Mouse (Mus musculus): ENCODE results near the gene Ola1. TPM values are rescaled to one million over a fixed set of nuclear protein-coding genes. Genes with fewer than 3 reads are reported as not detected.

Ola1 gene
- polyA plus RNA-seq, 1 experiment from 2014 or later: 91.9 TPM

GRCm38 (mm10) chr2:73053791-73054490 lies 164.8 kb downstream of the Ola1 start:
- no peaks in the 10 kb centered on the region for H3K4me1 ChIP-seq (ENCODE audit: control insufficient read depth, insufficient read depth, low read length)
- DNase-seq: no peak
- no peaks in the 10 kb centered on the region for H3K36me3 ChIP-seq (ENCODE audit: control insufficient read depth, insufficient read depth, low read length)
- H3K27me3 ChIP-seq (ENCODE audit: control insufficient read depth, insufficient read depth, low read length): no peaks in the 10 kb centered on the region
- 91% methylated on average over 9 of the region's 9 CpGs for WGBS
- no peaks in the 10 kb centered on the region for H3K9me3 ChIP-seq (ENCODE audit: control insufficient read depth, low read length)
- H3K4me3 ChIP-seq (replicated peaks; ENCODE audit: low read depth, low read length): no peak overlapping the region
- no peak overlapping the region for H3K27ac ChIP-seq (replicated peaks; ENCODE audit: low read depth, low read length)
- H3K4me2 ChIP-seq (ENCODE audit: low read length): no peak overlapping the region
- H3K9ac ChIP-seq (replicated peaks; ENCODE audit: low read length): no peak overlapping the region
- ATAC-seq (ENCODE audit: low FRiP score, low TSS enrichment): no peak

GRCm38 (mm10) chr2:73050401-73050800 lies 168.3 kb downstream of the Ola1 start:
- no peak overlapping the region for H3K4me2 ChIP-seq (ENCODE audit: low read length)
- WGBS: 92% methylated on average over 8 of the region's 8 CpGs
- DNase-seq: no peak

DNA sequence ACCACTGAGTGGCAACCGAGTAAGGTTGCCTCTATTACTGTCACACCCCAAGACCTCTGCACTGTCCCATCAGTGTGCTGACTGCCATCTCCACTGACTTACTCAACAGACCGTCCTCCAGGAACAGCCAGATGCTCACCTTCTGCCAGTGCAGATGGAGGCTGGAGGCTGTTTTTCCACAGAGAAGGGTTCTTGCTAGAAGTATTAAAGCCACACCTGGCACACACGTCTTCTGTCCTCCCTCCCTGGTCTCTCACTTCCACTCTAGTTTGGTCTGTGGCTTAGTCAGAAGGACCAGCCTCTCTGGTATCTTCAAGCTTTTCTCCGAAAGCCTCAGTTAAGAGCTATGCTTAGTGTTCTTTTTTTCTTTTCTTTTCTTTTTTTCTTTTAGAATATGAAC lies 168.7 kb downstream of the Ola1 start:
- H3K9ac ChIP-seq (replicated peaks; ENCODE audit: low read length): no peak overlapping the region
- no peaks in the 10 kb centered on the region for H3K36me3 ChIP-seq (ENCODE audit: control insufficient read depth, insufficient read depth, low read length)
- 91% methylated on average over 4 of the region's 4 CpGs for WGBS
- H3K9me3 ChIP-seq (ENCODE audit: control insufficient read depth, low read length): no peaks in the 10 kb centered on the region
- no peak overlapping the region for H3K4me3 ChIP-seq (replicated peaks; ENCODE audit: low read depth, low read length)
- ATAC-seq (ENCODE audit: low FRiP score, low TSS enrichment) (no peak), DNase-seq (no peak)
- no peaks in the 10 kb centered on the region for H3K4me1 ChIP-seq (ENCODE audit: control insufficient read depth, insufficient read depth, low read length)
- H3K4me2 ChIP-seq (ENCODE audit: low read length): no peak overlapping the region
- H3K27me3 ChIP-seq (ENCODE audit: control insufficient read depth, insufficient read depth, low read length): no peaks in the 10 kb centered on the region
- no peak overlapping the region for H3K27ac ChIP-seq (replicated peaks; ENCODE audit: low read depth, low read length)

More at GRCm38 (mm10) chr2:73050401-73050800, 168.3 kb downstream of the Ola1 start:
- Histone ChIP-seq H3K4me1 (ENCODE audit: control insufficient read depth, insufficient read depth, low read length) (no peaks in the 10 kb centered on the region), H3K27me3 (ENCODE audit: control insufficient read depth, insufficient read depth, low read length) (no peaks in the 10 kb centered on the region), H3K9me3 (ENCODE audit: control insufficient read depth, low read length) (no peaks in the 10 kb centered on the region), H3K36me3 (ENCODE audit: control insufficient read depth, insufficient read depth, low read length) (no peaks in the 10 kb centered on the region), H3K9ac (replicated peaks; ENCODE audit: low read length) (no peak overlapping the region), H3K4me3 (replicated peaks; ENCODE audit: low read depth, low read length) (no peak overlapping the region), H3K27ac (replicated peaks; ENCODE audit: low read depth, low read length) (no peak overlapping the region)
- no peak for ATAC-seq (ENCODE audit: low FRiP score, low TSS enrichment)

- no peaks in the 10 kb centered on the region for H3K36me3 ChIP-seq (ENCODE audit: control insufficient read depth, insufficient read depth, low read length)
- no peak overlapping the region for H3K27ac ChIP-seq (replicated peaks; ENCODE audit: low read depth, low read length)
- ATAC-seq (ENCODE audit: low FRiP score, low TSS enrichment) (no peak), DNase-seq (no peak)
- H3K4me3 ChIP-seq (replicated peaks; ENCODE audit: low read depth, low read length): no peak overlapping the region
- H3K4me1 ChIP-seq (ENCODE audit: control insufficient read depth, insufficient read depth, low read length): no peaks in the 10 kb centered on the region
- H3K4me2 ChIP-seq (ENCODE audit: low read length): no peak overlapping the region
- H3K27me3 ChIP-seq (ENCODE audit: control insufficient read depth, insufficient read depth, low read length): no peaks in the 10 kb centered on the region
- H3K9me3 ChIP-seq (ENCODE audit: control insufficient read depth, low read length): no peaks in the 10 kb centered on the region
- WGBS: 68% methylated on average over 6 of the region's 6 CpGs
- no peak overlapping the region for H3K9ac ChIP-seq (replicated peaks; ENCODE audit: low read length)
Measured at GRCm38 (mm10) chr2:73049001-73049684, 169.6 kb downstream of the Ola1 start.

DNA sequence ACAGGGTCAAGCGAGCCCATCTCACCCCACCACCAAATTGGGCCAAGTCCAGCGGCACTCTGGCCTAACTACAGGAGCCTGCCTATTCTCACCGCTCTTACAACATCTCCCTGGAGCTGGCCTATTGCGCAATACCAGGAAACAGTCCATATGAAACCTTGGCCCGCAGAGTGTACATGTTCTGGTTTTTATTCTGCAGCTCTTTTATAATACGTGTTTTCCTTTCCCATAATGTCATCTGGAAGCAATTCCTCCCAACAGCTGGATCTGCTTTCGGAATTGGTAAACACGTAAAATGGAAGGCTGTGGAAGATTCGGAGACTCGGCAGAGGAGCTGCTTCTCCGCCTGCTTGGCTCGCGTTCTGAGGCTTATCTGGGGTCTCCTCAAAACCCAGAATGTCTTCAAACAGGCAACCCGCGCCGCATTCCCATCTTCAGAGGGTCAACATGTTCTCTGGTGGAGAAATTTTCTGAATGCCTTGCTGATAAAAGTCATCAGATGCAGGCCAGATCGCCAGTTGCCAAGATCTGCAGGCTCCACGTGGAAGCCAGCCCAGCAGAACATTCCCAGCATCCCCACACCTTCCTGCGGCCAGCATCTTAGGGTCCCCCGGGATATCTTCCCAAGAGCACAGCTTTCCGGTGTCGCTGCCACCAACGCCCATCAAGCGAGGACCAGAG lies 171.5 kb downstream of the Ola1 start:
- no peak overlapping the region for H3K9ac ChIP-seq (replicated peaks; ENCODE audit: low read length)
- H3K27ac ChIP-seq (replicated peaks; ENCODE audit: low read depth, low read length): no peak overlapping the region
- no peaks in the 10 kb centered on the region for H3K4me1 ChIP-seq (ENCODE audit: control insufficient read depth, insufficient read depth, low read length)
- 90% methylated on average over 24 of the region's 24 CpGs for WGBS
- DNase-seq: no peak
- no peak overlapping the region for H3K4me3 ChIP-seq (replicated peaks; ENCODE audit: low read depth, low read length)
- no peaks in the 10 kb centered on the region for H3K36me3 ChIP-seq (ENCODE audit: control insufficient read depth, insufficient read depth, low read length)
- no peak overlapping the region for H3K4me2 ChIP-seq (ENCODE audit: low read length)
- H3K9me3 ChIP-seq (ENCODE audit: control insufficient read depth, low read length): no peaks in the 10 kb centered on the region
- no peaks in the 10 kb centered on the region for H3K27me3 ChIP-seq (ENCODE audit: control insufficient read depth, insufficient read depth, low read length)
- no peak for ATAC-seq (ENCODE audit: low FRiP score, low TSS enrichment)

- Histone ChIP-seq H3K4me3 (replicated peaks; ENCODE audit: low read depth, low read length) (no peak overlapping the region), H3K27me3 (ENCODE audit: control insufficient read depth, insufficient read depth, low read length) (no peaks in the 10 kb centered on the region), H3K27ac (replicated peaks; ENCODE audit: low read depth, low read length) (no peak overlapping the region), H3K4me2 (ENCODE audit: low read length) (no peak overlapping the region), H3K9me3 (ENCODE audit: control insufficient read depth, low read length) (no peaks in the 10 kb centered on the region), H3K9ac (replicated peaks; ENCODE audit: low read length) (no peak overlapping the region), H3K36me3 (ENCODE audit: control insufficient read depth, insufficient read depth, low read length) (no peaks in the 10 kb centered on the region), H3K4me1 (ENCODE audit: control insufficient read depth, insufficient read depth, low read length) (no peaks in the 10 kb centered on the region)
- ATAC-seq (ENCODE audit: low FRiP score, low TSS enrichment) (no peak), DNase-seq (no peak)
- WGBS: 43% methylated on average over 10 of the region's 10 CpGs
Measured at GRCm38 (mm10) chr2:73046576-73046975, 172.1 kb downstream of the Ola1 start.

- no peak overlapping the region for H3K9ac ChIP-seq (replicated peaks; ENCODE audit: low read length)
- WGBS: 75% methylated on average over 5 of the region's 5 CpGs
Measured at GRCm38 (mm10) chr2:73045505-73045904, 173.2 kb downstream of the Ola1 start.

More at GRCm38 (mm10) chr2:73045505-73045904, 173.2 kb downstream of the Ola1 start:
- no peak overlapping the region for H3K4me3 ChIP-seq (replicated peaks; ENCODE audit: low read depth, low read length)
- H3K27ac ChIP-seq (replicated peaks; ENCODE audit: low read depth, low read length): no peak overlapping the region
- no peaks in the 10 kb centered on the region for H3K36me3 ChIP-seq (ENCODE audit: control insufficient read depth, insufficient read depth, low read length)
- no peak for DNase-seq
- no peaks in the 10 kb centered on the region for H3K27me3 ChIP-seq (ENCODE audit: control insufficient read depth, insufficient read depth, low read length)
- no peak for ATAC-seq (ENCODE audit: low FRiP score, low TSS enrichment)
- no peaks in the 10 kb centered on the region for H3K4me1 ChIP-seq (ENCODE audit: control insufficient read depth, insufficient read depth, low read length)
- no peaks in the 10 kb centered on the region for H3K9me3 ChIP-seq (ENCODE audit: control insufficient read depth, low read length)
- H3K4me2 ChIP-seq (ENCODE audit: low read length): no peak overlapping the region

Data from midbrain, embryonic 14.5 days (tissue).